Mouse (Mus musculus) adrenal gland (tissue): ENCODE results near the gene Ppp1r14c.

Source experiments
- intact Hi-C: fragments of 180-260 bp; cut with DNase I; formaldehyde crosslinking; loops from one replicate; pipeline ENCODE4 v1.15.1; 2025
- long read RNA-seq, 2 experiments: library from polyadenylated mRNA; unstranded; transcript quantifications; one replicate each; pipeline ENCODE4 v2.0.0; 2020; ENCODE audit warnings: borderline replicate concordance in 1 of 2; ENCODE audit not compliant: insufficient replicate concordance in 1 of 2

Gene Ppp1r14c
- long read RNA-seq, experiment 1, transcript Ppp1r14c-201 (4 exons, 2,617 nt): major isoform, 8 of 8 reads
- long read RNA-seq, experiment 1, partial matches to known transcripts: 0 of 8 reads
- long read RNA-seq, experiment 1, other reads (novel, unspliced or antisense): 0 of 8 reads
- long read RNA-seq, experiment 2, partial matches to known transcripts: 0 of 3 reads
- long read RNA-seq, experiment 2, other reads (novel, unspliced or antisense): 1 of 3 reads

GRCm38 (mm10) chr10:3366036-3366869, at the start of gene Ppp1r14c:
TSS of gene Ppp1r14c (plus strand) at chr10:3366057.
- intact Hi-C loops: loop anchor here (10.0 kb wide), 1 partner anchor 89 kb away; no protein-coding TSS in a partner anchor

DNA sequence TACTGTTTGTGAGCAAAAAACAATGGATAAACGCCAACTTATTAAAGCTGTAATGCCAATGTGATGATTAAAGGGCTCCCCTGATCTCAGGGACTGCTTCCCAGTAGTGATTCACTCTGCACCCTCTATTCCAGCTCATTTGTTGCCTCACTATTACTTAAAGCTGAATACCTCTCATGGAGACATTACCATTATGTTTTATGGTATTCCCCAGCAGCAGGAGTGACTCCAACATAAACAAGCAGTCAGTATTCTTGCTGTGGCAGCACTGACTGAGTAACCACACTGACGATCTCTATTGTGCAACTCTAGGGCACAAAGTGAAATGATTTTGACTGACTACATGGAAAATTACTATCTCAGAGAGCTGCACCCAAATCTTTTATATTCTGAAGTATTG, 44.5 kb upstream of the Ppp1r14c start:
- intact Hi-C loops: no loop called here

DNA sequence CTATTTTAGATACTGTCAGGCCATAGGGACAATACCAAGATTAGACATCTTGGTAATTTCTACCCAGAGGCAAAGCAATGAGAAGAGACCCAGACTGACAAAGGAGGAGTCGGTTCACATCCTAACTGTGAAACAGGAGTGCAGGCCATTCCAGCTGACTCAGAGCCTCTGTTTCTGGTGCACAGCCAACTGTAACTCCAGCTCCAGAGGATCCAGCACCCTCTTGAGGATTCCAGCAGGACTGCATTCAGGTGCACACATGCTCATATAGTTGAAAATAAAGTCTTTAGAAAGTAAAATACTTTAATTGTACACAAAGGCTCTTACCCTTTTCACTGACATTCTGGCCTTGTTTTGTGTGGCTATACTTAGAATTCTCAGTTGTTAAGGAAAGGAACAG, 40.4 kb upstream of the Ppp1r14c start:
- intact Hi-C loops: no loop called here

- intact Hi-C loops: loop anchor here (1.0 to 5.0 kb wide), 2 partner anchors 198 to 609 kb away; no protein-coding TSS in a partner anchor
Observed at GRCm38 (mm10) chr10:3332880-3333279, 33.0 kb upstream of the Ppp1r14c start.

GRCm38 (mm10) chr10:3334570-3334969, 31.3 kb upstream of the Ppp1r14c start:
- intact Hi-C loops: loop anchor here (5.0 kb wide), 1 partner anchor 608 kb away; no protein-coding TSS in a partner anchor

DNA sequence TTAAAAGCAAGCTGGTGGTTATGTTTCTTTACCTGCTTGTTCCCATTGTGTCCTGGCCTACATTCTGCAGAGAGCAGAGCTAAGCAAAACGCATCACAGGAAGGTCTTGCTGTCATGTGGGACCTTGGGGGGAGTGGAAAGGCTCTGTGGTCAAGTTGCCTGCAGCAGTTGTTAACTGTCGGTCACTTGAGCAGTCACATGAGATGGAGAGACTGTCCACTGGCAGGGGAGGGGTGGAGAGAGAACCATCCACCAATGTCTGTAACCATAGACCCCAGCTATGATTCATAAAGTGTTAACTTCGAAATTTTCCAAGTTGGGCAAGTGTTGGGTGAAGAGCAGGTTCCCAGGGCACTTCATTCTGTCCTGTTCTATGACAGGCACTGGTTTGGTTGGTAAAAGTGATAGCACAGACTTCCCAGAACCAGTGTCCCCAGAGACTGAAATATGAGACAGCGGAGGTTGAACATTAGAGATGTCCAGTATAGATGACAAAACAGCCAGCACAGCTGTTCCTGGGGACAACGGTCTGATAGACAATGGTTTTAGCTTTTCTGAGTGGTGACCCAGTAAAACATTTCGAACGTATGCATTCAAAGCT, 29.0 kb upstream of the Ppp1r14c start:
- intact Hi-C loops: no loop called here

DNA sequence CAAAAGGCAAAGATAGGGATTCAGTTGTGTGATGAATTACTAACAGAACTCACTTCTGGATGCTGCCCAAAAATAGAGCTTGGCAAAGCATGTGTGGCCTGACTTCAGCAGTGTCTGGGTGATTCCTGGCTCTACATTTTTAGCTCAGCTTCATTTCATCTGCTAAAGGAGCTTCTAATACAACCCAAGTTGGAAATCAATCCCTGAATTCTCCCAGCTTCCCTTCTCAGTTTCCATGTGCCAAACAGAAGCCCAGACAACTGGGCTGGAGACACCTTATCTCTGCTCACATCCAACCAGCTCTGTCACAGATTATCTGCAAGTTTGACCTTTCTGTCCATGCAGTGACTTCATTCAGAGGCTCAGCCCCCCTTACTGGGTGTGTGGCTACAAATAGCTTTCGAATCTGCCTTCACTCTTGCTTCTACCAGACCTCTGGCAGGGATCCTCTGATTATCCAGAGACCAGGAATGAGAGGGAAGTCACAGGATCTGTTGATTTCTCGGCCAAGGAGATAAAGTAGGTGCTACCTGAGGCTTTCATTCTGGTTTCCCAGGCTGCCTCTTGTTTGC, 28.4 kb upstream of the Ppp1r14c start:
- intact Hi-C loops: no loop called here

- intact Hi-C loops: no loop called here
Observed at GRCm38 (mm10) chr10:3345706-3346105, 20.2 kb upstream of the Ppp1r14c start.

DNA sequence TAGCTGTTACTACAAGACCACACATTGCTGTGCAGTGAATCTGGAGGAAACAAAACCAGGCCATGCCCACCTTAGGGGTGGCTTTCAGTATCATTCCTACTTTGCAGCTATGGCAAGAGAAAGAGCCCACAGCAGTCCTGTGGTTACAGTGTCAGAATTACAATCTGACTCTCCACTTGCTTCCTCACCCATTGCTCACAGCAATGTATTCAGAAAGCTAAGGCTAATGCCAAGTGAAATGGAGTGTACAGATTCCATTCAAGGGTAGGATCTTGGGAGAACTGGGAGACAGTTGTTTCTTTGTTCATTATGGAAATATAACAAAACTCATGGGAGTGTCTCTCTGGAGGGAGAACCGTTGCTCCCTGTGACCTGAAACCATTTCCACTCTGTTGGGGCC, 6.3 kb upstream of the Ppp1r14c start:
- intact Hi-C loops: no loop called here

GRCm38 (mm10) chr10:3365671-3366035, 204 bp upstream of the Ppp1r14c start:
- intact Hi-C loops: loop anchor here (10.0 kb wide), 1 partner anchor 89 kb away; no protein-coding TSS in a partner anchor

GRCm38 (mm10) chr10:3366870-3367431, 1.1 kb downstream of the Ppp1r14c start:
- intact Hi-C loops: loop anchor here (10.0 kb wide), 1 partner anchor 88 kb away; no protein-coding TSS in a partner anchor

- intact Hi-C loops: loop anchor here (10.0 kb wide), 1 partner anchor 87 kb away; no protein-coding TSS in a partner anchor
Observed at GRCm38 (mm10) chr10:3367440-3367839, 1.6 kb downstream of the Ppp1r14c start.

DNA sequence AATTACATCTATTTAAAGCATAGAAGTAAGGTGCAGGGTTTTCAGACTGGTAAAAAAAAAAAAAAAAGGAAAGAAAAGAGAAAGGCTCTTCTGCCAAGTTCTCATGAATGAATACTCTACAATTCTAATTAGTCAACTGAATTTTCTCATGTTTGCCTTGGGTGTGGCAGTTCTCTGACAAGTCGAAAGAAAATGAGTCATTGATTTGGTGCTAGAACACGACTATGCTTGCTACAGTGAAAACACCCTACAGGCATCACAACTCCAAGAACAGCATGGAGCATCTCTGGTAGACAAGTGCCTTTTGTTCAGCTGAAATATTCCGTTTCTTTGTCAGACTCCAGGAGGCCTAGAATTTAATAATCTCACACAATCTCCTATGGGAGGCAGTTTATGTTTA, 17.3 kb downstream of the Ppp1r14c start:
- intact Hi-C loops: no loop called here

- intact Hi-C loops: no loop called here
Observed at GRCm38 (mm10) chr10:3392251-3392650, 26.4 kb downstream of the Ppp1r14c start.

- intact Hi-C loops: no loop called here
Observed at GRCm38 (mm10) chr10:3393548-3393947, 27.7 kb downstream of the Ppp1r14c start.

GRCm38 (mm10) chr10:3394193-3394592, 28.3 kb downstream of the Ppp1r14c start:
- intact Hi-C loops: no loop called here

GRCm38 (mm10) chr10:3394671-3395288, 28.9 kb downstream of the Ppp1r14c start:
- intact Hi-C loops: no loop called here

DNA sequence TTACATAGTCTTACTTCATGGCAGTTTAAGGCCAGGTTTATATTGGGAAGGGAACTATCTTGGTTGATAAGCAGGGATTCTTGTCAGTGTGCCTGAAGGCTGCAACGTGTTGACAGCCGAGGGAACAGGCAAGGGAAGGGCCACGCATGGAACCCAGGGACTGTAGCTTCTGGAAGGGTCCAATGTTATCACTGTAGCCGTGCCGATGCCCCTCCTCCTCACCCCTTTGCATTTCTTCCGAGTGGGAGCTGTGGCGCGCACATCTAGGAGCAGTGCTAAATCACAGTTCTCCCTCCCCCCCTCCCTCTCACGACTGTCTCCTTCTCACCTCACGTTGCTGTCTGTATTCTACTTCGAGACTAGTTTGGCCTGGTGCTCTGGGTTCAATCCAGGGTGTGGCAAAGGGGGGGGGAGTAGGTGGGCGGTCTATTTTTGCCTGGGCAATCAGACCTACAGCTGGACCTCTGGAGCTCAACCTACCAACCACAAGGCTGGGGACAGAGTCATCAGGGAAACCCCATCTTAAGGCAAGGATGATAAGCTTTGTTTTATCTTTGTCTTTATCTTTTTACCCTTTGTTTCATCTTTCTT, 29.6 kb downstream of the Ppp1r14c start:
- intact Hi-C loops: no loop called here

DNA sequence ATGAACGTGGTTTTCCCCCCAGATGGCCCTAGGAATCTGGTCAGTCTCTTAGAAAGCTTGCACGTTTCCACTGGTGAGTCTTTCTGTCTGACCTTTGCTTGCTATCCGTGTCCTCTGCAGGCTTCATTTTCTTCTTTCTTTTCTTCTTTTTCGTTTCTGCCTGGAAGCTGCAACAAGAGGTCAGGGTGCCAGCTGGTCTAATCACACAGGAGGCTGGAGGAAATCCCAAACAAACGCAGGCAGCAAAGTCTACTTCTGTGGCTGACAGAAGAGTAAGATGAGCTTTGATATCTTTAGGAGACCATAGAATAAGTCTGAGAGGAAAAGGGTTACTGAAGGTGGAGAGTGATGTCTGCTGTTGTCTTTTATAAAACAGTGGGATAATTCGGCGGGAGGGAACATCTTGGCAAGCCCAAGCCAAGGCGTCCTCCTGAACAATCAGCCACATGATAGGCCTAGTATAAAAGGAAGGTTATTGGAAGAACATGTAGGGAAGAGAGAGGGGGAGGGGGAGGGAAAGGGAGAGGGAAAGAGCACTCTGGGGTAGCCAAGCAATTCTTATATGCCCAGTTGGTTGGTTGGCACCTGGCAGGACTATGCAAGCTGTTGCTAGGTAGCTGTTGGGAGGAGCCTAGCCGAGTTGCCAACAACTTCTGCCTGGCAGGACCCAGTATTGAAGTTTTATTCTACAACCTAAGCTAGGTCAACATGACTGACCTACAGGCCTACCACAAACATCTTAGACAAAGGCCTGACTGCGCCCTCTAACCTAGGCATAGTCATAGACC, 30.3 kb downstream of the Ppp1r14c start:
- intact Hi-C loops: no loop called here

DNA sequence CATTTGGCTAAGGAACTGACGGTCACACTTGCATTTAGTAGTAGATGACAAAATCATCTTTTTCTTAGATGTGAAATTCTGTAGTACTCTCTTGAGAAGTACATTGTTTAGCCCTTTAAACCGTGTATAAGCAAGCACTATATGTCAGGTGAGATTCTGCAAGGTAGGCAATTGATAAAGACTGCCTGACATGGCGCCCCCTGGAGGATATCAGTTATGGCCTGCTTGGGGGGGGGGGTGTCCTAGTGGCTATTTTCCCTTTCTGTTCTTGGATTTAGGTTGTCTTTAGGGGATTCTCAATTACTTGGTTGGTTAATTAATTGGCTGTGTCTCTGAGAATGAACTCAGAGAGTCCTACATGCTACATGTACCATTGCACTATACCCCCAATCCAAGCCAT, 31.5 kb downstream of the Ppp1r14c start:
- intact Hi-C loops: no loop called here
